Mouse (Mus musculus): ENCODE measurements at regions not wholly inside any gene's neighbourhood (a gene's known extent, or its start where the extent isn't known, plus 50 kb on each side); places are given as distances from the start of the nearest gene placed in this dataset.
"Not testable (repeated sequence)": the region's sequence is repeated elsewhere in the genome, so short reads cannot be mapped to it uniquely, and the experiment has no call there.

GRCm38 (mm10) chr9:31653788-31654187 is 189.5 kb upstream of the Tmem45b start:
- no peak for DNase-seq

- no peak for DNase-seq
Measured at GRCm38 (mm10) chr9:31650362-31651130, 186.3 kb upstream of the Tmem45b start.

GRCm38 (mm10) chr9:31649073-31649472 is 184.8 kb upstream of the Tmem45b start:
- no peak for DNase-seq

GRCm38 (mm10) chr9:31648551-31648950 is 184.3 kb upstream of the Tmem45b start:
- no peak for DNase-seq

- DNase-seq, result no peak
Measured at GRCm38 (mm10) chr9:31645114-31645513, 180.9 kb upstream of the Tmem45b start.

- no peak for DNase-seq
Measured at GRCm38 (mm10) chr9:31644106-31644505, 179.8 kb upstream of the Tmem45b start.

- no peak for DNase-seq
Measured at GRCm38 (mm10) chr9:31642169-31642568, 177.9 kb upstream of the Tmem45b start.

- DNase-seq, result no peak
Measured at GRCm38 (mm10) chr9:31628291-31628690, 164.0 kb upstream of the Tmem45b start.

GRCm38 (mm10) chr9:31621553-31621952 is 157.3 kb upstream of the Tmem45b start:
- not testable (repeated sequence) for DNase-seq

- no peak for DNase-seq
Measured at GRCm38 (mm10) chr9:31619344-31619743, 155.1 kb upstream of the Tmem45b start.

- DNase-seq, result no peak
Measured at GRCm38 (mm10) chr9:31614250-31614945, 150.1 kb upstream of the Tmem45b start.

GRCm38 (mm10) chr9:31611036-31611695 is 146.9 kb upstream of the Tmem45b start:
- no peak for DNase-seq

GRCm38 (mm10) chr9:31610631-31611030 is 146.4 kb upstream of the Tmem45b start:
- DNase-seq, result no peak

- peak; percentile 28 for DNase-seq
Measured at GRCm38 (mm10) chr9:31610212-31610611, 145.9 kb upstream of the Tmem45b start.

GRCm38 (mm10) chr9:31609731-31610130 is 145.5 kb upstream of the Tmem45b start:
- no peak for DNase-seq

GRCm38 (mm10) chr9:31608084-31608870 is 144.0 kb upstream of the Tmem45b start:
- DNase-seq, result no peak

GRCm38 (mm10) chr9:31606936-31607335 is 142.7 kb upstream of the Tmem45b start:
- no peak for DNase-seq

GRCm38 (mm10) chr9:31604497-31605090 is 140.3 kb upstream of the Tmem45b start:
- no peak for DNase-seq

GRCm38 (mm10) chr9:31602707-31603106 is 138.4 kb upstream of the Tmem45b start:
- no peak for DNase-seq

- DNase-seq, result no peak
Measured at GRCm38 (mm10) chr9:31595096-31595495, 130.8 kb upstream of the Tmem45b start.

- DNase-seq, result no peak
Measured at GRCm38 (mm10) chr9:31587671-31588070, 123.4 kb upstream of the Tmem45b start.

GRCm38 (mm10) chr9:31583983-31584382 is 119.7 kb upstream of the Tmem45b start:
- no peak for DNase-seq

Measured in gastrocnemius, postnatal 10 days (tissue).